Mouse (Mus musculus) heart, embryonic 13.5 days (tissue): ENCODE measurements around the gene Foxd4. TPM values are rescaled to one million over a fixed set of nuclear protein-coding genes. Genes with fewer than 3 reads are reported as not detected.

Source experiments
- ATAC-seq: fragments of 200-750 bp; cut with Nextera tagmentation; 2 replicates; pipeline ENCODE4 v1.8.0; 2017; ENCODE audit warnings: moderate TSS enrichment; ENCODE audit not compliant: insufficient number of reproducible peaks, low FRiP score, low TSS enrichment; ENCODE audit errors: extremely low read depth
- H3K27ac ChIP-seq: fragments of 300-500 bp; sonication (generic); replicated peaks from 2 replicates; pipeline ENCODE4 v1.5.1; 2015; ENCODE audit warnings: moderate library complexity, mild to moderate bottlenecking, inconsistent platforms
- H3K27me3 ChIP-seq: fragments of 300-500 bp; sonication (generic); replicated peaks from 2 replicates; pipeline ENCODE4 v1.6.1; 2015; ENCODE audit warnings: mild to moderate bottlenecking, inconsistent platforms
- H3K36me3 ChIP-seq: fragments of 300-500 bp; sonication (generic); 2 replicates; pipeline ENCODE4 v1.6.1; 2015; ENCODE audit warnings: mild to moderate bottlenecking, inconsistent platforms
- H3K4me1 ChIP-seq: fragments of 300-500 bp; sonication (generic); 2 replicates; pipeline ENCODE4 v1.6.1; 2015; ENCODE audit warnings: inconsistent platforms
- H3K4me2 ChIP-seq: fragments of 300-500 bp; sonication (generic); 2 replicates; pipeline ENCODE4 v1.6.1; 2015; ENCODE audit warnings: inconsistent platforms, mild to moderate bottlenecking, moderate library complexity
- H3K4me3 ChIP-seq: fragments of 300-500 bp; sonication (generic); 2 replicates; pipeline ENCODE4 v1.5.1; 2015; ENCODE audit warnings: moderate library complexity, mild to moderate bottlenecking, inconsistent platforms
- H3K9ac ChIP-seq: fragments of 300-500 bp; sonication (generic); 2 replicates; pipeline ENCODE4 v1.6.1; 2015; ENCODE audit warnings: inconsistent platforms, mild to moderate bottlenecking, moderate library complexity
- H3K9me3 ChIP-seq: fragments of 300-500 bp; sonication (generic); 2 replicates; pipeline ENCODE4 v1.6.1; 2016; ENCODE audit warnings: inconsistent platforms
- WGBS: fragments of 180-500 bp; shearing (Covaris S2); methylation state at CpG from one replicate; pipeline ENCODE4 v1.1.7; 2015; ENCODE audit warnings: mixed read lengths; 5-methylcytosine and 5-hydroxymethylcytosine counted together
- polyA plus RNA-seq: library from polyadenylated mRNA; unstranded; fragments of >200 nt; fragmentation: Nextera tagmentation; extraction: Ambion mirVana; gene quantifications from 2 replicates; pipeline ENCODE4 v1.2.1, GENCODE M21; 2015

The Foxd4 gene
- polyA plus RNA-seq = not detected in 2 replicates

- peak within 1 kb of the TSS; percentile 85 for H3K4me2 ChIP-seq
- no peak within 1 kb of the TSS for H3K27ac ChIP-seq
- peak within 1 kb of the TSS; percentile 41; the same call in 1 of the 2 replicates for H3K9ac ChIP-seq
- WGBS = 1% methylated on average over 27 of the region's 27 CpGs
- peaks cover 28% of the 10 kb centered on the region for H3K4me1 ChIP-seq
- H3K36me3 ChIP-seq = no peaks in the 10 kb centered on the region
- no peak for ATAC-seq
- no peaks in the 10 kb centered on the region for H3K9me3 ChIP-seq
- H3K27me3 ChIP-seq = peaks cover 96% of the 10 kb centered on the region
- peak within 1 kb of the TSS; percentile 57 for H3K4me3 ChIP-seq
These were observed at the start of gene Foxd4 for GRCm38 (mm10) chr19:24900581-24901220. Foxd4 (minus strand) TSS chr19:24901197.

DNA sequence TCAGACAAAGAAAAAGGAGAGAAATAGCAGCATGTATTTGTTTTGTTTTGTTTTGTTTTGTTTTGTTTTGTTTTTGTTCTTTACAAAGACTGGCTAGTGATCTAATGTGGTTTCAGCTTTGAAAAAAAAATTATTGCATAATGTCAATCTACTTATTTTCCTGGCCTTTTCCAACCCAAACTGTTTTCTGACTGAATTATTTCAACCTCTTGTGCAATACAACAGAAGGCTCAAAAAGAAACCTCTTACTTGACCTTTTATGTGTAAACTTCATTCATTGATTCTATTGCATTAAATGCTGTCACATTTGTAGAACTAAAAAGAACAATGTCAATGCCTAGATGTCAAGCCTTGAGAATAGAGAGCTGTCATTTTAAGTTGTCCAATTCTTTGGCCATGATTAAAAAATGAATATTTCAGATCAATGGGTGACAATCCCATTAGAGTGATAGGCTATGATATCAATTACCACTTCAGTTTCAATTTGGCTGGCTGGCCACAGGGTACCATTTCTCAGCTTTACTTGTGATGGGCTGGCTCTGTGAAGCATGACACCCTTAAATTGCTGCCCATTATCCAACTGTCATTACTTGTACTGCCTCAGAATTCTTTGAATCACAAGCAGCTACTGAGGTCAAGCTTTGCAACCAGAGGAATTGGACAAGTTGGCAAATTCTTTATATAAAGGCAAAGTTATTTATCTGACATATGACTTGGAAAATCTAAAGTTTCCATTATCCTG is 44.7 kb upstream of the Foxd4 start:
- H3K27me3 ChIP-seq = no peaks in the 10 kb centered on the region
- H3K9ac ChIP-seq = no peak overlapping the region
- no peak for ATAC-seq
- H3K4me2 ChIP-seq = no peak overlapping the region
- peaks cover 8% of the 10 kb centered on the region; the same call in 1 of the 2 replicates for H3K36me3 ChIP-seq
- H3K4me3 ChIP-seq = no peak overlapping the region
- H3K27ac ChIP-seq = no peak overlapping the region
- no peaks in the 10 kb centered on the region for H3K4me1 ChIP-seq
- H3K9me3 ChIP-seq = no peaks in the 10 kb centered on the region

DNA sequence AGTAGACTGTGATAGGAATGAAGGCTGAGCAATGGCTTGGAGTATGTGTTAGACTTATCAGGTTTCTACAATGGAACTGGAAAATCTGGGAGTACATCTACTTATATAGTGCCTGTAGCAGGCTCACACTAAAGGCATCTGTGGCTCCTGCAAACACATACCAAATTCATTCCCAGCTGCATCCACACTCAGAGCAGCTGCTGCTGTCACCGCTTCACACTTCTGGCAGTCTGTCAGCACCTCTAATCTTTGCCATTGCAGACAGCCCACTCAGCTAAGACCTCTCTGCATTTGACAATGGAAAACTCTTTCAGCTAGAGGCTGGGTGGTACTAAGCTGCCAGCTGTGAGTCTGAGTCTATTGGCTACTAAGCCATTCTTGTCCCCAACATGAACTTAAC is 36.1 kb upstream of the Foxd4 start:
- Histone ChIP-seq H3K4me3 (no peak overlapping the region), H3K4me1 (peaks cover 18% of the 10 kb centered on the region; the same call in 1 of the 2 replicates), H3K9me3 (no peaks in the 10 kb centered on the region), H3K9ac (no peak overlapping the region), H3K27me3 (no peaks in the 10 kb centered on the region), H3K4me2 (no peak overlapping the region), H3K27ac (peak overlapping the region; percentile 42; the same call in 1 of the 2 replicates), H3K36me3 (peaks cover 10% of the 10 kb centered on the region; the same call in 1 of the 2 replicates)
- peak; percentile 70 for ATAC-seq
- 44% methylated on average over 1 of the region's 1 CpGs for WGBS

DNA sequence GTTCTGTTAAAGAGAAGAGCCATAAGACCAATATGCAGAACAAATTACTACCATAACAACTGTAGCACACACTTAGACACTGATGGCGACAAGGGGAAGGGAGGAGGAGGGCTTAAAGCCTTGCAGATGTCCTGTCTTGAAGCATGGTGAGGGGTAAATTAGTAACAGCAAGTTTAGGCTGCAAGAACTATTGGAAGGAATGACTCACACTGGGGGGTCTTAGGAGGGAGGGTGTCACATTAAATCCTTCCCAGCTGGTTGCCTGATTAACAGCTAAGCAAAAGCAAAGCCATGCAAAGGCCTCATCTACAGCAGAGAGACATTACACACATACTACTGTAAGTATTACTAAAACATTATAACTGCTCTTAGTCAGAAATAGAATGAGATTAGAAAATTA is 28.0 kb upstream of the Foxd4 start:
- no peak overlapping the region for H3K4me2 ChIP-seq
- H3K9me3 ChIP-seq = no peaks in the 10 kb centered on the region
- ATAC-seq = no peak
- 53% methylated on average over 1 of the region's 1 CpGs for WGBS
- no peak overlapping the region for H3K4me3 ChIP-seq
- H3K4me1 ChIP-seq = peaks cover 7% of the 10 kb centered on the region; the same call in 1 of the 2 replicates
- H3K27ac ChIP-seq = no peak overlapping the region
- peaks cover 8% of the 10 kb centered on the region; the same call in 1 of the 2 replicates for H3K36me3 ChIP-seq
- no peak overlapping the region for H3K9ac ChIP-seq
- no peaks in the 10 kb centered on the region for H3K27me3 ChIP-seq

- Histone ChIP-seq H3K9ac (no peak overlapping the region), H3K27me3 (no peaks in the 10 kb centered on the region), H3K36me3 (peaks cover 32% of the 10 kb centered on the region), H3K27ac (no peak overlapping the region), H3K9me3 (no peaks in the 10 kb centered on the region), H3K4me2 (no peak overlapping the region), H3K4me1 (no peaks in the 10 kb centered on the region), H3K4me3 (no peak overlapping the region)
- ATAC-seq = no peak
- WGBS = 92% methylated on average over 5 of the region's 5 CpGs
These were observed 19.9 kb upstream of the Foxd4 start for GRCm38 (mm10) chr19:24920866-24921265.

GRCm38 (mm10) chr19:24908385-24909155 is 7.6 kb upstream of the Foxd4 start:
- no peak overlapping the region for H3K9ac ChIP-seq
- WGBS = 76% methylated on average over 3 of the region's 3 CpGs
- no peak overlapping the region for H3K4me3 ChIP-seq
- H3K9me3 ChIP-seq = no peaks in the 10 kb centered on the region
- H3K4me1 ChIP-seq = no peaks in the 10 kb centered on the region
- ATAC-seq = no peak
- no peak overlapping the region for H3K27ac ChIP-seq
- H3K4me2 ChIP-seq = no peak overlapping the region
- no peaks in the 10 kb centered on the region for H3K36me3 ChIP-seq
- peaks cover 27% of the 10 kb centered on the region for H3K27me3 ChIP-seq

GRCm38 (mm10) chr19:24907655-24908054 is 6.7 kb upstream of the Foxd4 start:
- Histone ChIP-seq H3K4me3 (no peak overlapping the region), H3K27ac (no peak overlapping the region), H3K9ac (no peak overlapping the region), H3K4me2 (no peak overlapping the region), H3K4me1 (no peaks in the 10 kb centered on the region), H3K27me3 (peaks cover 36% of the 10 kb centered on the region), H3K9me3 (no peaks in the 10 kb centered on the region), H3K36me3 (no peaks in the 10 kb centered on the region)
- no peak for ATAC-seq
- WGBS = 75% methylated on average over 6 of the region's 6 CpGs

DNA sequence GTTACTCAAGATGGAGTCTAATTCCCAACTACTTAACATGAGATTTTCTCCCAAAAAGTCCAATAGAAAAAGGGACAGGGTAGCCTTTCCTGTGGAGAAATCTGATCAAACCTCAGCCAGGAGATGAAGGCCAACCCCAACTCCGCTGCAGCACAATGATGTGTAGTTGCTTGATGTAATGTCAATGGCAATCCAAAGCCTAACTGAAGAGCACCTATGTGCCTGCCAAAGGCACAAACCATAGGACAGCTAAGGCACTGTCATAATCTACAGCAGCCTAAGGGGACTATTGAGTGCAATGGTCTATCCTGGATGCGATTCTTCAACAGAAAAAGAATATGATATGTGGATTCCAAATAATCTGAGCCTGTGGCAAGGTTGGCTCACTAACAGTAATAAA is 1.8 kb upstream of the Foxd4 start:
- H3K4me3 ChIP-seq = no peak overlapping the region
- H3K4me1 ChIP-seq = peaks cover 19% of the 10 kb centered on the region
- 42% methylated on average over 2 of the region's 2 CpGs for WGBS
- no peaks in the 10 kb centered on the region for H3K36me3 ChIP-seq
- no peak overlapping the region for H3K27ac ChIP-seq
- H3K9me3 ChIP-seq = no peaks in the 10 kb centered on the region
- peaks cover 82% of the 10 kb centered on the region for H3K27me3 ChIP-seq
- no peak for ATAC-seq
- no peak overlapping the region for H3K4me2 ChIP-seq
- H3K9ac ChIP-seq = no peak overlapping the region

- no peak overlapping the region for H3K4me3 ChIP-seq
- H3K4me1 ChIP-seq = peaks cover 24% of the 10 kb centered on the region
- H3K27ac ChIP-seq = no peak overlapping the region
- H3K9ac ChIP-seq = no peak overlapping the region
- H3K9me3 ChIP-seq = no peaks in the 10 kb centered on the region
- H3K4me2 ChIP-seq = no peak overlapping the region
- no peak for ATAC-seq
- peaks cover 87% of the 10 kb centered on the region for H3K27me3 ChIP-seq
- 7% methylated on average over 2 of the region's 2 CpGs for WGBS
- no peaks in the 10 kb centered on the region for H3K36me3 ChIP-seq
These were observed 1.3 kb upstream of the Foxd4 start for GRCm38 (mm10) chr19:24902256-24902655.

GRCm38 (mm10) chr19:24901666-24902065 is 669 bp upstream of the Foxd4 start:
- no peak overlapping the region for H3K4me2 ChIP-seq
- no peak for ATAC-seq
- H3K9me3 ChIP-seq = no peaks in the 10 kb centered on the region
- peaks cover 28% of the 10 kb centered on the region for H3K4me1 ChIP-seq
- WGBS = 18% methylated on average over 3 of the region's 3 CpGs
- H3K36me3 ChIP-seq = no peaks in the 10 kb centered on the region
- H3K27ac ChIP-seq = no peak overlapping the region
- peaks cover 91% of the 10 kb centered on the region for H3K27me3 ChIP-seq
- no peak overlapping the region for H3K4me3 ChIP-seq
- H3K9ac ChIP-seq = no peak overlapping the region
